Mouse (Mus musculus): Measurements from ENCODE around the gene Gm8693. TPM values are rescaled to one million over a fixed set of nuclear protein-coding genes. Genes with fewer than 3 reads are reported as not detected.

Gene Gm8693
- not detected in 2 replicates for polyA plus RNA-seq (2012; rRNA removed)

GRCm38 (mm10) chr7:22692217-22692616 lies at the start of gene Gm8693:
Gene Gm8693 (minus strand): TSS chr7:22692317.

GRCm38 (mm10) chr7:22719610-22720009 lies 27.5 kb upstream of the Gm8693 start, which contains the start of gene Gm4567:
Gene Gm4567 (minus strand): TSS chr7:22719710.

GRCm38 (mm10) chr7:22657718-22658117 lies 34.4 kb downstream of the Gm8693 start, which contains the start of gene Vmn1r155:
Gene Vmn1r155 (plus strand): TSS chr7:22658018.

Other genes starting within 250 kb of the Gm8693 start
- not detected in 2 replicates for gene Gm10665, start 228.2 kb downstream of the Gm8693 start, polyA plus RNA-seq (2012; rRNA removed)
- not detected in 2 replicates for gene Vmn1r151, start 192.6 kb downstream of the Gm8693 start, polyA plus RNA-seq (2012; rRNA removed)
- not detected in 2 replicates for gene Vmn1r152, start 169.3 kb downstream of the Gm8693 start, polyA plus RNA-seq (2012; rRNA removed)
- not detected in 2 replicates for gene Gm8677, start 157.4 kb downstream of the Gm8693 start, polyA plus RNA-seq (2012; rRNA removed)
- not detected in 2 replicates for gene Gm4201, start 127.0 kb downstream of the Gm8693 start, polyA plus RNA-seq (2012; rRNA removed)
- not detected in 2 replicates for gene Gm4565, start 104.2 kb downstream of the Gm8693 start, polyA plus RNA-seq (2012; rRNA removed)
- gene Vmn1r155, start 34.3 kb downstream of the Gm8693 start, polyA plus RNA-seq (2012; rRNA removed), result not detected in 2 replicates
- gene Gm4567, start 27.4 kb upstream of the Gm8693 start, polyA plus RNA-seq (2012; rRNA removed), result not detected in 2 replicates
- gene Vmn1r157, start 69.4 kb upstream of the Gm8693 start, polyA plus RNA-seq (2012; rRNA removed), result not detected in 2 replicates
- gene Vmn1r158, start 98.5 kb upstream of the Gm8693 start, polyA plus RNA-seq (2012; rRNA removed), result not detected in 2 replicates
- gene Vmn1r159, start 151.3 kb upstream of the Gm8693 start, polyA plus RNA-seq (2012; rRNA removed), result not detected in 2 replicates
- gene Vmn1r160, start 178.9 kb upstream of the Gm8693 start, polyA plus RNA-seq (2012; rRNA removed), result not detected in 2 replicates